Mouse (Mus musculus): Measurements from ENCODE around the gene Rnf40.

- TF ChIP-seq CTCF (IDR thresholded peaks at IDR 0.05; ENCODE audit: low read depth, low read length) (no peak), POLR2AphosphoS5 (IDR thresholded peaks at IDR 0.05; ENCODE audit: insufficient replicate concordance, low read depth, low read length) (no peak)
These were observed 53.7 kb downstream of the Rnf40 start for GRCm38 (mm10) chr7:127642254-127642653.
